Mouse (Mus musculus) ES-Bruce4 (cell line): ENCODE measurements around the gene Ppdpf. TPM values are rescaled to one million over a fixed set of nuclear protein-coding genes. Genes with fewer than 3 reads are reported as not detected.

Experiments
- H3K27ac ChIP-seq: 2 replicates; pipeline ENCODE4 v1.5.1; 2012; ENCODE audit warnings: low read length, inconsistent platforms; ENCODE audit not compliant: insufficient read depth
- H3K27me3 ChIP-seq: 2 replicates; pipeline ENCODE4 v1.6.1; 2012; ENCODE audit warnings: mild to moderate bottlenecking, low read length, inconsistent platforms; ENCODE audit not compliant: control insufficient read depth, poor library complexity, insufficient read depth, severe bottlenecking
- H3K36me3 ChIP-seq: 2 replicates; pipeline ENCODE4 v1.6.1; 2012; ENCODE audit warnings: inconsistent platforms, mild to moderate bottlenecking, low read length, moderate library complexity; ENCODE audit not compliant: control insufficient read depth, poor library complexity, insufficient read depth, severe bottlenecking
- H3K4me1 ChIP-seq: one replicate; pipeline ENCODE4 v1.8.1; 2011; ENCODE audit warnings: low read length; ENCODE audit not compliant: control insufficient read depth, insufficient read depth
- H3K4me3 ChIP-seq: 2 replicates; pipeline ENCODE4 v1.5.1; 2011; ENCODE audit warnings: low read depth, mild to moderate bottlenecking, low read length
- H3K9ac ChIP-seq: 2 replicates; pipeline ENCODE4 v1.6.1; 2012; ENCODE audit warnings: low read depth, mild to moderate bottlenecking, inconsistent platforms; ENCODE audit not compliant: poor library complexity, severe bottlenecking
- H3K9me3 ChIP-seq: replicated peaks from 2 replicates; pipeline ENCODE4 v1.6.1; 2012; ENCODE audit warnings: mild to moderate bottlenecking, low read length, inconsistent platforms; ENCODE audit not compliant: control insufficient read depth, poor library complexity, insufficient read depth, severe bottlenecking
- CTCF ChIP-seq: IDR thresholded peaks from one replicate; pipeline ENCODE4 v1.8.1; 2011; ENCODE audit warnings: low read depth, low read length
- EP300 ChIP-seq: IDR thresholded peaks from 2 replicates; pipeline ENCODE4 v1.6.1; 2011; ENCODE audit warnings: low read depth, low read length; ENCODE audit not compliant: insufficient read depth
- POLR2A ChIP-seq: IDR thresholded peaks from one replicate; pipeline ENCODE4 v1.8.1; 2011; ENCODE audit warnings: low read length; ENCODE audit not compliant: insufficient read depth
- polyA plus RNA-seq: library from polyadenylated mRNA; stranded (reverse); fragments of >200 nt; gene quantifications from 2 replicates; pipeline ENCODE4 v1.2.4, GENCODE M21; 2011; ENCODE audit warnings: low read depth; ENCODE audit not compliant: missing spikeins, insufficient read depth, insufficient read length

The Ppdpf gene
- polyA plus RNA-seq, 1 experiment: 67.7 TPM

- Histone ChIP-seq H3K27me3 (no peaks in the 10 kb centered on the region; the same call in 1 of the 2 replicates), H3K9me3 (no peaks in the 10 kb centered on the region), H3K9ac (peak overlapping the region; percentile 4), H3K27ac (no peak overlapping the region), H3K36me3 (no peaks in the 10 kb centered on the region), H3K4me1 (no peaks in the 10 kb centered on the region), H3K4me3 (peak overlapping the region; percentile 58)
- TF ChIP-seq EP300 (no peak), CTCF (no peak), POLR2A (no peak)
These were observed 39.3 kb upstream of the Ppdpf start for GRCm38 (mm10) chr2:181147546-181148317.

- Histone ChIP-seq H3K4me1 (no peaks in the 10 kb centered on the region), H3K36me3 (no peaks in the 10 kb centered on the region), H3K9ac (peak overlapping the region; percentile 4), H3K27me3 (no peaks in the 10 kb centered on the region; the same call in 1 of the 2 replicates), H3K27ac (no peak overlapping the region), H3K9me3 (no peaks in the 10 kb centered on the region), H3K4me3 (peak overlapping the region; percentile 58)
- TF ChIP-seq CTCF (no peak), EP300 (no peak), POLR2A (no peak)
These were observed 38.6 kb upstream of the Ppdpf start for GRCm38 (mm10) chr2:181148318-181148955.

GRCm38 (mm10) chr2:181150281-181150680, 36.8 kb upstream of the Ppdpf start:
- Histone ChIP-seq H3K9ac (no peak overlapping the region), H3K4me3 (no peak overlapping the region), H3K27me3 (no peaks in the 10 kb centered on the region; the same call in 1 of the 2 replicates), H3K4me1 (no peaks in the 10 kb centered on the region), H3K9me3 (no peaks in the 10 kb centered on the region), H3K27ac (no peak overlapping the region), H3K36me3 (no peaks in the 10 kb centered on the region)
- no peak for TF ChIP-seq CTCF
- no peak for TF ChIP-seq EP300
- no peak for TF ChIP-seq POLR2A

DNA sequence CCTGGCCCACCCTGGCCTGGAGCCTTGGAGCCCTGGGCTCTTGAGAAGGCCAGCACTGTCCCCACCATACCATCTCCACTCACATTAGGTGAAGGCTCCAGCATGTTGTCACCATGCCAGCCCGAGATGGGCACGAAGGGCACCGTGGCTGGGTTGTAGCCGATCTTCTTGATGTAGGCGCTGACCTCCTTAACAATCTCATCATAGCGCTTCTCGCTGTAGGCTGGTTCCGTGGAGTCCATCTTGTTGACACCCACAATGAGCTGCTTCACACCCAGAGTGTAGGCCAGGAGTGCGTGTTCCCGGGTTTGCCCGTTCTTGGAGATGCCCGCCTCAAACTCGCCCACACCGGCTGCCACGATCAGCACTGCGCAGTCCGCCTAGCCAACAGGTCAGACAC, 34.3 kb upstream of the Ppdpf start:
- Histone ChIP-seq H3K9me3 (no peaks in the 10 kb centered on the region), H3K4me3 (no peak overlapping the region), H3K4me1 (no peaks in the 10 kb centered on the region), H3K27me3 (no peaks in the 10 kb centered on the region; the same call in 1 of the 2 replicates), H3K36me3 (no peaks in the 10 kb centered on the region), H3K9ac (no peak overlapping the region), H3K27ac (no peak overlapping the region)
- no peak for TF ChIP-seq POLR2A
- TF ChIP-seq EP300: no peak
- TF ChIP-seq CTCF: no peak

GRCm38 (mm10) chr2:181153131-181153530, 33.9 kb upstream of the Ppdpf start:
- Histone ChIP-seq H3K4me3 (no peak overlapping the region), H3K9me3 (no peaks in the 10 kb centered on the region), H3K27me3 (no peaks in the 10 kb centered on the region; the same call in 1 of the 2 replicates), H3K4me1 (no peaks in the 10 kb centered on the region), H3K27ac (no peak overlapping the region), H3K36me3 (no peaks in the 10 kb centered on the region), H3K9ac (no peak overlapping the region)
- no peak for TF ChIP-seq EP300
- TF ChIP-seq POLR2A: no peak
- no peak for TF ChIP-seq CTCF

DNA sequence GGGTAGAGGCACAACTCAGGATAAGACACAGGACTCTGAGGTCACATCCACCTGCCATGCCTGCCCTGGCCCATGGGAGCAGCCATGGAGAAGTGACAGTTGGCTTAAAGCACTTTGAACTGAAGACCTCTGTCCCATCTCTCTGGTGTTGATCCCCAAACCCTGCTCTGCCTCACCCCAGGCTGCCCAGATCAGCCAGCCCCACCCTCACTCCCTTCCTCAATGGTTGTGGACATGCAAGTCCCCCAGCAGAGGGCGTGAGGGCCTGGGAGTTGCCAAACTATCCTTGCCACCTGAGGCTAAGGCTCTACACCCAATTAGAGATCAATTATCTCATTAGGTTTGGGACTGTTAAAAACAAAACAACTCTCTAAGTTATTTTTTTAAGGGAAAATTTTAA, 33.2 kb upstream of the Ppdpf start:
- Histone ChIP-seq H3K36me3 (no peaks in the 10 kb centered on the region), H3K27ac (no peak overlapping the region), H3K4me1 (no peaks in the 10 kb centered on the region), H3K4me3 (no peak overlapping the region), H3K9ac (no peak overlapping the region), H3K27me3 (no peaks in the 10 kb centered on the region; the same call in 1 of the 2 replicates), H3K9me3 (no peaks in the 10 kb centered on the region)
- TF ChIP-seq CTCF (peak; percentile 84), POLR2A (no peak)
